Mouse (Mus musculus): ENCODE data around the gene Doxl2. TPM values are rescaled to one million over a fixed set of nuclear protein-coding genes. Genes with fewer than 3 reads are reported as not detected.

The Doxl2 gene
- polyA plus RNA-seq, 1 experiment from 2014 or later: not detected

DNA sequence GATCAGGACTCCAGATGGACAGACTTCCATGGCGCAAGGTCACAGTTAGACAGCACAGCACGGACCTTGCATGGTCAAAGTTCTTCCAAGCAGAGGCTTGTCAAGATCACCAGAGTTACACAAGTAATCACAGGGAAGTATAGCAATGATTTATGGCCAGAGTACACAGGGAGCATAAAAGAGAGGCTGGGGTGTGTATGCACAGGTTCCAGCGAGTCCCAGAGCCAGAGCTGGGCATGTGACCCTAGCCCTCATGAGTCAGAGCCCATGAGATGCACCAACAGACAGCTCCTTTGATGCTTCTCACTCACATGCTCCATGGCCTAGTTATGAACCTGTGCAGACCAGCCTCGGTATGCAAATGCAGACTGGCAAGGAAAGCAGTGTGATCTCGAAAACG, 53.3 kb downstream of the Doxl2 start:
- ATAC-seq (ENCODE audit: low read depth): no peak
- WGBS (ENCODE audit: insufficient replicate concordance): 70% methylated on average over 6 of the region's 6 CpGs
- Histone ChIP-seq H3K4me2 (no peak overlapping the region), H3K27ac (no peak overlapping the region), H3K9me3 (replicated peaks) (no peaks in the 10 kb centered on the region), H3K4me3 (replicated peaks) (no peak overlapping the region), H3K27me3 (peaks cover 3% of the 10 kb centered on the region; the same call in 1 of the 2 replicates), H3K9ac (no peak overlapping the region), H3K36me3 (no peaks in the 10 kb centered on the region), H3K4me1 (replicated peaks) (no peaks in the 10 kb centered on the region)
- no peak for DNase-seq

Other genes with a start within 250 kb of the Doxl2 start
- 6.4 and 6.5 TPM in 2 replicates for gene Gimap1, start 235.9 kb upstream of the Doxl2 start, polyA plus RNA-seq (2015; fragmentation: Nextera tagmentation; extraction: Ambion mirVana)
- gene Gimap5, start 228.8 kb upstream of the Doxl2 start, polyA plus RNA-seq (2015; fragmentation: Nextera tagmentation; extraction: Ambion mirVana): 2.8 and 3.3 TPM in 2 replicates
- gene Gimap3, start 204.1 kb upstream of the Doxl2 start, polyA plus RNA-seq (2015; fragmentation: Nextera tagmentation; extraction: Ambion mirVana): 0.05 TPM in 1 of 2 replicates, not detected in the other
- gene Tmem176a, start 134.0 kb upstream of the Doxl2 start, polyA plus RNA-seq (2015; fragmentation: Nextera tagmentation; extraction: Ambion mirVana): 72.2 and 77.0 TPM in 2 replicates
- gene Tmem176b, start 133.5 kb upstream of the Doxl2 start, polyA plus RNA-seq (2015; fragmentation: Nextera tagmentation; extraction: Ambion mirVana): 110 and 119 TPM in 2 replicates
- gene Aoc1, start 102.1 kb upstream of the Doxl2 start, polyA plus RNA-seq (2015; fragmentation: Nextera tagmentation; extraction: Ambion mirVana): not detected in 2 replicates
- not detected in 2 replicates for gene 1600015I10Rik, start 45.1 kb upstream of the Doxl2 start, polyA plus RNA-seq (2015; fragmentation: Nextera tagmentation; extraction: Ambion mirVana)
- not detected in 2 replicates for gene Svs1, start 11.9 kb downstream of the Doxl2 start, polyA plus RNA-seq (2015; fragmentation: Nextera tagmentation; extraction: Ambion mirVana)
- gene Gpnmb, start 61.6 kb downstream of the Doxl2 start, polyA plus RNA-seq (2015; fragmentation: Nextera tagmentation; extraction: Ambion mirVana): 0.25 and 0.39 TPM in 2 replicates
- gene Malsu1, start 98.8 kb downstream of the Doxl2 start, polyA plus RNA-seq (2015; fragmentation: Nextera tagmentation; extraction: Ambion mirVana): 49.4 and 50.6 TPM in 2 replicates
- 21.4 and 25.4 TPM in 2 replicates for gene Igf2bp3, start 240.0 kb downstream of the Doxl2 start, polyA plus RNA-seq (2015; fragmentation: Nextera tagmentation; extraction: Ambion mirVana)